Mouse (Mus musculus): Measurements from ENCODE around the gene Gm21974. TPM values are rescaled to one million over a fixed set of nuclear protein-coding genes. Genes with fewer than 3 reads are reported as not detected.
"Not testable (repeated sequence)": the region's sequence is repeated elsewhere in the genome, so short reads cannot be mapped to it uniquely, and the experiment has no call there.

The Gm21974 gene
- polyA plus RNA-seq (2014; fragmentation: Nextera tagmentation; extraction: Ambion mirVana) = not detected in 2 replicates

DNA sequence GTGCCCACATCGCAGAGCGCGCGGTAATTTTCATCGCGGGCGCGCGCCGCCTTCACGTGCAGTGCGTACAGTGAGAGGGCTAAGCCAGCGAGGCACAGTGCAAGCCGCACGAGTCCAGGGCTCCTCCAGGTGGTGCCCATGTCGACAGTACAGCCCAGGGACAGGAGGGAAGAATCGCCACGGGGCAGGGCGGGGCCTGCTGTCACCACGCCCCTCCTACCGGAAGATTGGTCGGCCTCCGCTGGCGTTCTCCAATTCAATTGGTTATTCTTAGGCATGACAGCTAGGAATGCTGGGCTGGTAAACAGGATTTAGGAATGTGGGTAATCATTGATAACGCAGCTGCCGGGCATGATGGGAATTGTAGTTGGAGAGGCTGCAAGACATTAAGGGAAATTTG is at the start of gene Gm21974, which contains the start of gene Vkorc1:
Gene Gm21974 (minus strand): TSS at position 13 of the 400 bp plus-strand sequence.
Gene Vkorc1 (minus strand): TSS at position 176 of the 400 bp plus-strand sequence.
- peak; percentile 97 for ATAC-seq (ENCODE audit: insufficient number of reproducible peaks, insufficient read depth, low FRiP score, low read depth)

DNA sequence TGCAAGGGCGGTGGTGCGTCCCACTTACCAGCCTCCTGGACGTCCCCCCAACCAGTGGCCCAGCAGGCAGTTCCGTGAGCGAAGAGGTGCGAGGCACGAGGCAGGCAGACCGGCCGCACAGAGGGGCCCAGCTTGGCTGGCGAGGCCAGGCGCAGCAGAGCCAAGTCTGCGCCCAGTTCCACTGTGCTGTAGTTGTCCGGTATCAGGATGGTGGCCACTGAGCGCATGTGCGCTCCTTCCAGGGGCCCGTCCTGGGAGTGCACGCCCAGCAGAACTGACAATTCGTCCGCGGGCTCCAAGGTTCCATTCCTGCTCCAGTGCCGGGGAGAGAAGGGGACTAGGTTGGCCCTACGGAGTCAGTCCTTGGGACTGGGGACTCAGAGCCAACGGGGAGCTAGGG is 49.4 kb upstream of the Gm21974 start:
- ATAC-seq (ENCODE audit: insufficient number of reproducible peaks, insufficient read depth, low FRiP score, low read depth) = peak; percentile 68; the same call in 1 of the 2 replicates
- Histone ChIP-seq H3K9ac (replicated peaks; ENCODE audit: low read depth, low read length) (no peak overlapping the region), H3K36me3 (ENCODE audit: control insufficient read depth, insufficient read depth, low read length) (no peaks in the 10 kb centered on the region), H3K4me1 (ENCODE audit: control insufficient read depth, insufficient read depth, low read length) (no peaks in the 10 kb centered on the region), H3K27ac (ENCODE audit: low read length) (no peak overlapping the region), H3K4me3 (ENCODE audit: low read depth, low read length) (no peak overlapping the region), H3K27me3 (ENCODE audit: control insufficient read depth, insufficient read depth, low read length) (no peaks in the 10 kb centered on the region), H3K4me2 (replicated peaks; ENCODE audit: low read depth, low read length) (no peak overlapping the region), H3K9me3 (ENCODE audit: control insufficient read depth, low read depth, low read length) (no peaks in the 10 kb centered on the region)
- WGBS = 8% methylated on average over 23 of the region's 23 CpGs

More for the DNA sequence above, at the start of gene Gm21974, which contains the start of gene Vkorc1:
- Histone ChIP-seq H3K36me3 (ENCODE audit: control insufficient read depth, insufficient read depth, low read length) (peaks cover 17% of the 10 kb centered on the region; the same call in 1 of the 2 replicates), H3K4me1 (ENCODE audit: control insufficient read depth, insufficient read depth, low read length) (peaks cover 6% of the 10 kb centered on the region), H3K9ac (replicated peaks; ENCODE audit: low read depth, low read length) (peak within 1 kb of the TSS; percentile 46), H3K27ac (ENCODE audit: low read length) (peak within 1 kb of the TSS; percentile 77; the same call in 1 of the 2 replicates), H3K9me3 (ENCODE audit: control insufficient read depth, low read depth, low read length) (no peaks in the 10 kb centered on the region), H3K4me2 (replicated peaks; ENCODE audit: low read depth, low read length) (peak within 1 kb of the TSS; percentile 75), H3K4me3 (ENCODE audit: low read depth, low read length) (peak within 1 kb of the TSS; percentile 67), H3K27me3 (ENCODE audit: control insufficient read depth, insufficient read depth, low read length) (no peaks in the 10 kb centered on the region)
- WGBS = under 1% methylated on average over 26 of the region's 26 CpGs

DNA sequence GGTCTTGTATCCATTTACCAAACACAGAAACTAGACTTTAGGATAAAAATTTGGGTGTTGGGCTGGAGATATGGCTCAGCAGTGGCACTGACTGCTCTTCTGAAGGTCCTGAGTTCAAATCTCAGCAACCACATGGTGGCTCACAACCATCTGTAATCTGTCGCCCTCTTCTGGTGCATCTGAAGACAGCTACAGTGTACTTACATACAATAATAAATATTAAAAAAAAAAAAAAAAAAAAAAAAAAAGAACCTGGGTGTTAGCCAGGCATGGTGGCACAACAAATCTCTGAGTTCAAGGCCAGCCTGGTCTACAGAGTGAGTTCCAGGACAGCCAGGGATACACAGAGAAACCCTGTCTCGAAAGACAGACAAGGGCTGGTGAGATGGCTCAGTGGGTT is 46.8 kb upstream of the Gm21974 start:
- H3K4me1 ChIP-seq (ENCODE audit: control insufficient read depth, insufficient read depth, low read length); H3K9ac ChIP-seq (replicated peaks; ENCODE audit: low read depth, low read length); H3K9me3 ChIP-seq (ENCODE audit: control insufficient read depth, low read depth, low read length); ATAC-seq (ENCODE audit: insufficient number of reproducible peaks, insufficient read depth, low FRiP score, low read depth); H3K36me3 ChIP-seq (ENCODE audit: control insufficient read depth, insufficient read depth, low read length); H3K27ac ChIP-seq (ENCODE audit: low read length); H3K27me3 ChIP-seq (ENCODE audit: control insufficient read depth, insufficient read depth, low read length); H3K4me3 ChIP-seq (ENCODE audit: low read depth, low read length); H3K4me2 ChIP-seq (replicated peaks; ENCODE audit: low read depth, low read length): not testable (repeated sequence)
- 69% methylated on average over 2 of the region's 2 CpGs for WGBS

DNA sequence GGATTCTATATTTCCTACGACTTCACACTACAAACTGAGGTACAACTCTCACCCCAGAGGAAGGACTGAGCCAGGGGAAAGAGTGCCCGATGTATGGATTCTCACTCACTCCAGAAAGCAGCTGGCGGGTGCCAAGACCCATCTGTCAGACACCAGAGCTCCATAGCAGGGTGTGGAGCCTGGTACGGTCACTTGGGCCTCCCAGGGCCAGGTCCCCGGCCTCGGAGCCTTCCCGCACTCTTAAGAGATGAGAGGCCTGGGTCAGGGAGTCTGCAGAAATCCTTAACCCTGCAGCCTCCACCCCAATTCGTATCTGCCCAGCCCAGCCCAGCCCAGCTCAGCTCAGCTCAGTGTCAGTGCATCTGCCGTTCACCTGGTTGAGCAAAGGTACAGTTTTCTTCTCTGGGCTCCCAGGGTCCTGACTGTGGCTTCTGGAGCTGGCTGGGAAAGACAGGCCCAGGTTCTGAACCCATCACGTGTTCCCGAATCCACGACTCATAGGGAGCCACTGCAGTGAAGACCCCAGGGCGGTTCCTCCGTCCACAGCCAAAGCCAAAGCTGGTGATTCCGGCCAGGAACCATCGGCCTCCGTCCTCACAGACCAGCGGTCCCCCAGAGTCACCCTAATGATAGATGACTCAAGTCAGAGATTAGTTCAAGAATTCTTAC is 41.1 kb upstream of the Gm21974 start:
- no peak overlapping the region for H3K27ac ChIP-seq (ENCODE audit: low read length)

DNA sequence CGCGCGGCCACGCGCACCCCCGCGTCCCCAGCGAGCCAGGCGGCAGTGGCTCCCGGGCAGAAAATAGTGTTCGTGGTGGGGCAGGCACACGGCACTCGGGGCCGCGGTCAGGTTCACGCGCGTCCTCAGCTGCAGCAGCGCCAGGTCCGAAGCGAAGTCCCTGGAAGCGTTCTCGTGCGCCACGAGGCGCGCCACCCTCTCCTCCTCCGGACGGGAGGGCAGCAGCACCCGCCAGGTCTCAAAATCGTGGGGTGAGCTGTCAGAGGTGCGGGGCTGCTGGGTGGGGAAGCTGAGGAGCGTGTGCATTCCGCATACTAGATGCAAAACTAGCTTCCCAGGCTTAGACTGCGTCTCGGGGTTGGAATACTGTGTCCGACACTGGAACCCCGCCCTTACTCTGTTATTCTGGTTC is 40.5 kb upstream of the Gm21974 start:
- no peaks in the 10 kb centered on the region for H3K36me3 ChIP-seq (ENCODE audit: control insufficient read depth, insufficient read depth, low read length)
- peak overlapping the region; percentile 97 for H3K4me2 ChIP-seq (replicated peaks; ENCODE audit: low read depth, low read length)
- 1% methylated on average over 38 of the region's 38 CpGs for WGBS
- H3K4me3 ChIP-seq (ENCODE audit: low read depth, low read length) = peak overlapping the region; percentile 63
- H3K9me3 ChIP-seq (ENCODE audit: control insufficient read depth, low read depth, low read length) = no peaks in the 10 kb centered on the region
- H3K27me3 ChIP-seq (ENCODE audit: control insufficient read depth, insufficient read depth, low read length) = no peaks in the 10 kb centered on the region
- peaks cover 29% of the 10 kb centered on the region for H3K4me1 ChIP-seq (ENCODE audit: control insufficient read depth, insufficient read depth, low read length)
- H3K27ac ChIP-seq (ENCODE audit: low read length) = peak overlapping the region; percentile 83
- ATAC-seq (ENCODE audit: insufficient number of reproducible peaks, insufficient read depth, low FRiP score, low read depth) = peak; percentile 2; the same call in 1 of the 2 replicates
- H3K9ac ChIP-seq (replicated peaks; ENCODE audit: low read depth, low read length) = peak overlapping the region; percentile 69

More for the DNA sequence above, 41.1 kb upstream of the Gm21974 start:
- WGBS = 52% methylated on average over 18 of the region's 18 CpGs
- Histone ChIP-seq H3K36me3 (ENCODE audit: control insufficient read depth, insufficient read depth, low read length) (no peaks in the 10 kb centered on the region), H3K4me3 (ENCODE audit: low read depth, low read length) (peak overlapping the region; percentile 63), H3K9me3 (ENCODE audit: control insufficient read depth, low read depth, low read length) (no peaks in the 10 kb centered on the region), H3K27me3 (ENCODE audit: control insufficient read depth, insufficient read depth, low read length) (no peaks in the 10 kb centered on the region), H3K4me1 (ENCODE audit: control insufficient read depth, insufficient read depth, low read length) (peaks cover 26% of the 10 kb centered on the region), H3K9ac (replicated peaks; ENCODE audit: low read depth, low read length) (peak overlapping the region; percentile 69), H3K4me2 (replicated peaks; ENCODE audit: low read depth, low read length) (peak overlapping the region; percentile 97)
- ATAC-seq (ENCODE audit: insufficient number of reproducible peaks, insufficient read depth, low FRiP score, low read depth) = no peak

DNA sequence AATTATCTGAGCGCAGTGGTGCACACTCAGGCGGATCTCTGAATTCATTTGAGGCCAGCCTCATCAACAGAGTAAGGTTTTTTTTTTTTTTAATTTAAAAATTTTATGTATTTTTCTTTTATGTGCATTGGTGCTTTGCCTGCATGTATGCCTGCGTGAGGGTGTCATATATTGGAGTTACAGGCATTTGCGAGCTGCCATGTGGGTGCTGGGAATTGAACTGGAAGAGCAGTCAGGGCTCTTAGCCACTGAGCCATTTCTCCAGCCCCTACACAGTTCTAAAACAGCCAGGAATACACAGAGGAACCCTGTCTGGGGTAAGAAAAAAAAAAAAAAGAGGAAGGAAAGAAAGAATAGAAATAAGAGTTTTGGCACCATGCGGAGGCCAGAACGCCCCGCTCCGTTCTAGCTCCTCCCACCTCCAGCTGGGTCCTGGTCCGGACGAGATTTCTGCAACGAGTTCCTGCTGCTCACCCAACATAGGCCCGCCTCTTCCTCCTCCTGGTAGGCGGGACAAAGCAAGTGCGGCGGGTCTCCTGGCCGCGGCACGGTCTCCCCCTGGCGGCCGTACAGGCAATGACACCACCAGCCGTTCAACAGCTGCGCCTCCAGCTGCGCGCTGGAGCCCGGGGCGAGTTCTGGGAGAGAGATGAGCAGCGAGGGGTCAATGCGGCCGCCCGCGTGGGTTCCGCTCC is 39.9 kb upstream of the Gm21974 start:
- Histone ChIP-seq H3K4me1 (ENCODE audit: control insufficient read depth, insufficient read depth, low read length) (peaks cover 29% of the 10 kb centered on the region), H3K9me3 (ENCODE audit: control insufficient read depth, low read depth, low read length) (no peaks in the 10 kb centered on the region), H3K9ac (replicated peaks; ENCODE audit: low read depth, low read length) (peak overlapping the region; percentile 69), H3K4me2 (replicated peaks; ENCODE audit: low read depth, low read length) (peak overlapping the region; percentile 97), H3K4me3 (ENCODE audit: low read depth, low read length) (peak overlapping the region; percentile 63), H3K27me3 (ENCODE audit: control insufficient read depth, insufficient read depth, low read length) (no peaks in the 10 kb centered on the region), H3K27ac (ENCODE audit: low read length) (peak overlapping the region; percentile 83; the same call in 1 of the 2 replicates), H3K36me3 (ENCODE audit: control insufficient read depth, insufficient read depth, low read length) (no peaks in the 10 kb centered on the region)
- ATAC-seq (ENCODE audit: insufficient number of reproducible peaks, insufficient read depth, low FRiP score, low read depth) = peak; percentile 92
- 6% methylated on average over 32 of the region's 32 CpGs for WGBS

DNA sequence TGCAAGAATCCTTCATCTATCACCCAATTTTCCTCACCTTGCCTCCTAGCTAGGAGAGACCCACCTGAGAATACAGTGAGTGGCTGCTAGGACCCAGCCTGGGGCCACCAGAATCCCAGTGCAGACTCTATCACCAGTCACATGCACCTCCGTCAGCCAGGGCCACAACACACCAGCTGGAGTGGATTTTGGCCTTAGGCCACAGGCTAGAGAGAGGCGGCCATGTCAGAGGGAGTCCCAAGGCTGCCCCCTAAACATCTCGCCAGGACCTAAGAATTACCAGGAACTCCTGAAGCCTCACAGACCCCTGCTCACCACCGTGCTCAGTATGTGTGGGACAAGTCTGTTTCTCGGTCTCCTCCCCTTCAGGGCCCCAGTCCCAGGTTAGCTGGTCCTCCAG is 38.8 kb upstream of the Gm21974 start:
- Histone ChIP-seq H3K4me3 (ENCODE audit: low read depth, low read length) (no peak overlapping the region), H3K9me3 (ENCODE audit: control insufficient read depth, low read depth, low read length) (no peaks in the 10 kb centered on the region), H3K27ac (ENCODE audit: low read length) (no peak overlapping the region), H3K36me3 (ENCODE audit: control insufficient read depth, insufficient read depth, low read length) (no peaks in the 10 kb centered on the region), H3K27me3 (ENCODE audit: control insufficient read depth, insufficient read depth, low read length) (no peaks in the 10 kb centered on the region), H3K4me1 (ENCODE audit: control insufficient read depth, insufficient read depth, low read length) (peaks cover 29% of the 10 kb centered on the region), H3K9ac (replicated peaks; ENCODE audit: low read depth, low read length) (no peak overlapping the region), H3K4me2 (replicated peaks; ENCODE audit: low read depth, low read length) (no peak overlapping the region)
- WGBS = 83% methylated on average over 5 of the region's 5 CpGs
- no peak for ATAC-seq (ENCODE audit: insufficient number of reproducible peaks, insufficient read depth, low FRiP score, low read depth)

DNA sequence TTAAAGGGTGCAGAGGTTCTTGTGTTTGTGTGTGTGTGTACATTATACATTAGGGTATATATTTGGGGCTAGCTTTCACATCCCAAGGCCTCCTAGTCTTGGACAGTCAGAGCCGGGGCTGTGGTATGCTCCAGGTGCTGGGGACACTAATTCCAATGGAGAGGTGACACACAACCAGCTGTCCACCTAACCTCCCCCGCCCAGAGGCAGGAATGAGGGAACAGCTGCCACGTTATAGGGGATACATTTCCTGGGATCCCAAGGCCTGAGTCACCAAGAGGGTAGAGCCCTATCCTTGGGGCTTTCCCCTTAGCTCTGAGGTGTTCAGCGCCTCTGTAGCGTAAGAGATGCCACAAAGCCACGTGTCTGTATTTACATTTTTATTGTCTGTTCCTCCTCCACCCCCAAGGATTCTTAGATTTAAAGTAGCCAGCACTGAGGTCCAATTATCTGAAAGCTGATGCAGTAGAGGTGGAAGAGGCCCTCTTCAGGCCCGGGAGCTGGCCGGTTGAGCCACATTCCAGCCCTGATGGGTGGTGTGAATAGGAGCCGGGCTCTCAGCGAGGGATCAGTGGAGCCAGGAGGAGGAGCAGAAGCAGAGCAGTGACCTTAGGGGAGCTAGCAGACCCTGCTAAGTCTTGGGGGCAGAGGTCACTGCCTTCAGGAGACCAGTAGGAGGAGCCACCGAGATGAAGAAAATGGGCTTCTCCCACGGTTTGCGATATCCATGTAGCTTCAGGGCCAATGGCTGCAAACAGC is 37.2 kb upstream of the Gm21974 start:
- Histone ChIP-seq H3K9me3 (ENCODE audit: control insufficient read depth, low read depth, low read length) (no peaks in the 10 kb centered on the region), H3K36me3 (ENCODE audit: control insufficient read depth, insufficient read depth, low read length) (no peaks in the 10 kb centered on the region), H3K4me1 (ENCODE audit: control insufficient read depth, insufficient read depth, low read length) (peaks cover 29% of the 10 kb centered on the region), H3K4me3 (ENCODE audit: low read depth, low read length) (no peak overlapping the region), H3K27me3 (ENCODE audit: control insufficient read depth, insufficient read depth, low read length) (no peaks in the 10 kb centered on the region), H3K27ac (ENCODE audit: low read length) (peak overlapping the region; percentile 92), H3K9ac (replicated peaks; ENCODE audit: low read depth, low read length) (no peak overlapping the region), H3K4me2 (replicated peaks; ENCODE audit: low read depth, low read length) (peak overlapping the region; percentile 30)
- 21% methylated on average over 13 of the region's 13 CpGs for WGBS
- ATAC-seq (ENCODE audit: insufficient number of reproducible peaks, insufficient read depth, low FRiP score, low read depth) = no peak; the same call in 1 of the 2 replicates
